Mouse (Mus musculus): ENCODE data around the gene Magea4. TPM values are rescaled to one million over a fixed set of nuclear protein-coding genes. Genes with fewer than 3 reads are reported as not detected.

Magea4 gene
- not detected in 2 replicates for polyA plus RNA-seq (2012; rRNA removed)

DNA sequence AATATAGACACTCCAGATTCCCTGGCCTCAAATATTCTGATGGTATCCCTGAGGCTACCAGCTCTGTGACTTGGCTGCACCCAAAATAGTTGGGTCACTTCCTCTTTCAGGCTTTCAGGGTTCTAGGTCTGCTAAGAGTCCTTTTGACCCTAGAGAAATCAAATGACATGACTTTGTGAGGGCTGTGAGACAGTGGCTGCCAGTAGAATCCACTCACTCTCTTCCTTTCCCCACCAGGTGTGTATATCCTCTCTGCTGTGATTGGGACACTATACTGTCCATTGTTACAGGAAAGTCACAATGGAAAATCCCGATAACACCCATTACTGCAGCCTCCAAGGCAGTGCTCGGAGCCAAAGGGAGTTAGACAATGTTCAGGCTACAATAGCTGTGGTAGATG is at the start of gene Magea4:
Gene Magea4, plus strand, starts transcription at position 301 of the 400 bp plus-strand sequence.

Other genes starting within 250 kb of the Magea4 start
- gene Fate1, start 249.0 kb upstream of the Magea4 start, polyA plus RNA-seq (2012; rRNA removed) = 0.04 TPM in 1 of 2 replicates, not detected in the other
- 0.02 and 0.06 TPM in 2 replicates for gene Cnga2, start 230.2 kb upstream of the Magea4 start, polyA plus RNA-seq (2012; rRNA removed)
- 0.23 and 0.34 TPM in 2 replicates for gene Gabre, start 52.8 kb downstream of the Magea4 start, polyA plus RNA-seq (2012; rRNA removed)
- gene Magea10, start 164.8 kb downstream of the Magea4 start, polyA plus RNA-seq (2012; rRNA removed) = not detected in 2 replicates